Mouse (Mus musculus) R1 (cell line): ENCODE data around the gene Vmn2r20.
A peak's percentile ranks its signal among the peaks of the same experiment; 100 is the strongest.
"Not testable (repeated sequence)": the region's sequence is repeated elsewhere in the genome, so short reads cannot be mapped to it uniquely, and the experiment has no call there.

Experiments
- DNase-seq: peaks from one replicate; pipeline ENCODE4 v3.0.0-alpha.2; 2018; ENCODE audit warnings: low read depth, low spot score

The Vmn2r20 gene

GRCm38 (mm10) chr6:123418016-123418415, at the start of gene Vmn2r20:
TSS of gene Vmn2r20 (minus strand) at chr6:123418116.
- not testable (repeated sequence) for DNase-seq

- DNase-seq: not testable (repeated sequence)
Observed at GRCm38 (mm10) chr6:123424413-123424812, 6.5 kb upstream of the Vmn2r20 start.

GRCm38 (mm10) chr6:123406918-123407665, 10.8 kb downstream of the Vmn2r20 start:
- DNase-seq: not testable (repeated sequence)

GRCm38 (mm10) chr6:123388824-123389223, 29.1 kb downstream of the Vmn2r20 start:
- DNase-seq: not testable (repeated sequence)

GRCm38 (mm10) chr6:123346141-123346540, 71.8 kb downstream of the Vmn2r20 start:
- no peak for DNase-seq

GRCm38 (mm10) chr6:123340093-123340492, 77.8 kb downstream of the Vmn2r20 start:
- DNase-seq: peak; percentile 26

- DNase-seq: peak; percentile 71
Observed at GRCm38 (mm10) chr6:123332503-123332902, 85.4 kb downstream of the Vmn2r20 start.
